Mouse (Mus musculus) R1 (cell line): ENCODE results near the gene Trmt11.
"Not testable (repeated sequence)": the region's sequence is repeated elsewhere in the genome, so short reads cannot be mapped to it uniquely, and the experiment has no call there.

Experiments
- DNase-seq: peaks from one replicate; pipeline ENCODE4 v3.0.0-alpha.2; 2018; ENCODE audit warnings: low read depth, low spot score

Trmt11 gene

DNA sequence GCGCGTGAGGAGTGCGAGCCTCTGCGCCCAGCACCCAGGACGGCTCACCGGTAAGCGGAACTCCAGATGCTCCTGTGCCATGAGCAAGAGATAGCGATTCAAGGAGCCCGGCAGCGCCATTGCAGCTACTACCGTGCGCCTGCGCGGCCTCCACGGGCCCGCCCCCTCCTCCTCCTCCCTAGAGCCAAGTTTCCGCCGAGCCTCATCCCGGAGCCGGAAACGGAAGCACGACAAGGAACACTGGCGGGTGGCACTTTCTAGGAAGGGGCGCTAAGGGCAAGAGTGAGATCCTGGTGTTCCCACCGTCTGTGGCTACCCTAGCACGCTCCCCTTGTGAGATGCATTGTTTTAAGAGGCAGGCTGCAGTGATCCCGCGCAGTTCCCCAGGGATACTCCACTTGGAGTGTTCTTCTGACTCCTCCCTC is at the start of gene Trmt11:
Gene Trmt11 (minus strand): TSS at position 208 of the 425 bp plus-strand sequence.
- peak; percentile 95 for DNase-seq

DNA sequence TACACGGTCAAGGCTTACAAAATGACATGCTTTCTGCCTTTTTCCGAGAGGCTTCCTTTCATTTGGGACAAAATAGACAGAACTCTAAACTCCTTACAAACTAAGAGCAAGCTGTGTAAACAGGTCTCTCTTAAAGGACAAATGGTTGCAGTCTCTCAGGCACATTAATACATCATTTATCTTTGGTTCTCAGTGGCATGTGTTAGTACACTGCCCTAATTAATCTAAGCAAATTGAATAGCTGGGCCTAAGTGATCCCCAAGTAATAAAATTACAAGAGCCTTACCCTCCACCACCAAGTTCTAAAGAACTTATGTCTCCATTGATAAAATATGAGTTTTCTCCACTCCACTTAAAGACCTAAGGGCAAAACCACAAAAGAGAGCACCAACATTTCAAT is 47.1 kb upstream of the Trmt11 start:
- no peak for DNase-seq

DNA sequence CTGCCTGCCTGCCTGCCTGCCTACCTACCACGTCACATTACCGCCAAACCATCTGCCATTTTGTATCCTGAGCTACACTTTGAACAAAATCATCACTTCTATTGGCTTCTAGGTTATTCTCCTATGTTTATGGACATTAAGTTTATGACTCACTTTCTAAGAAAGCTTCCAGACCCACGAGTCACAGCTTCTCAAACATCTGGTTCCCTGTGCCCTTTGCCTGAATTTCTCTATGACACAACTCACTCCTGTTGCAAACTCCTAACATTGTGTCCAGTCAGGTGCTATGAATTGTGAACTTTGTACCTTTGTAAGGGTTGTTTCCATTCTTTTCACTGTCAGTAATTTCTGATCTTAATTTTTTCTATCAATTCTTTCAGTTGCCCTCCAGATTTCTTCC is 37.7 kb upstream of the Trmt11 start:
- DNase-seq = no peak

- DNase-seq = not testable (repeated sequence)
Observed at GRCm38 (mm10) chr10:30636474-30637154, 36.1 kb upstream of the Trmt11 start.

DNA sequence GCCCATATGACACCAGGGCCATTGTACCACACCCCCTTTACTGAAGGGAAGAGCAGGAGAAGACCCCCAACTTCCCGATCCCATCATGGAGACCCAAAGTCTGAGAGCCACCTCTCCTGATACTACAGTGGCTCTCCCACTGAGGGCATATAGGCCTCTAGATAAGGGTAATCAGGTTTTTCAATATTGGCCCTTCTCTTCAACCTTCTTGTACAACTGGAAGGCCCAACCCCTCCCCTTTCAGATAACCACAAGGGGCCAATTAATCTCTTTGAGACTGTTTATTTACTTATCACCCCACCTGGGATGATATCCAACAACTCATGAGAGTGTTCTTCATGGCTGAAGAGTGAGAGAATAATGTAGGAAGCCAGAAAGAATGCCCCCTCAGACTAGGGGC is 32.2 kb upstream of the Trmt11 start:
- no peak for DNase-seq

GRCm38 (mm10) chr10:30629977-30630376 is 29.4 kb upstream of the Trmt11 start:
- DNase-seq = no peak

DNA sequence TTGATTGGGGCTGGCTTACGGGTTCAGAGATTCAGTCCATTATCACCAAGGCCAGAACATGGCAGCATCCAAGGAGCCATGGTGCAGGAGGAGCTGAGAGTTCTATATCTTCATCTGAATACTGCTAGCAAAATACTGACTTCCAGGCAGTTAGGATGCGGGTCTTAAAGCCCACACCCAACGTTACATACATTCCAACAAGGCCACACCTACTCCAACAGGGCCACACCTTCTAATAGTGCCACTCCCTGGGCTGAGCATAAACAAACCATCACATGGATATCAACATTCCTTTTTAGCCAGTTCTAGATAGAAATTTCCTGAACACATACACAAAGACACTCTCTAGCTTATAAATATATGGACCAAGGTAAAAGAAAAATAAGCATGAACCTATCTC is 29.0 kb upstream of the Trmt11 start, which contains the start of gene Hint3:
Gene Hint3 (minus strand): TSS at position 120 of the 400 bp plus-strand sequence.
- peak; percentile 82 for DNase-seq

DNA sequence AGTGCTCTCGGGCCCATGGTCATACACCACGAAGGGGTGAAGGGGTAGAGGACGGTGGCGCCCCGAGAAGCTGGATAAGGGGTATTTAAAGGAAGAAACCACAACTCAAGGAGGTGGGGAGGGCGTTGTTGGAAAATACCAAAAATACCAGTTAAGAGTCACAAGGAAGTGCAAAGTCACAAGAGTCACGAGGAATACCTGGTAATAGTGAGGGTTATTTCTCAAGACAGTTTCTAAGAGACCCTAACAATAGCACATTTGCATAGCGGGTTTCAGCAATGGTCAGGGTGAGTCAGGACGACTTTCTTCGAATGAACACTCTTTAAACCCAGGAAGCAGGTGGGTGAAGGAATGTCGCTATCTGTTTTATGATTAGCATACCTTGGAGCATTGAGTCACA is 27.9 kb upstream of the Trmt11 start:
- peak; percentile 83 for DNase-seq

DNA sequence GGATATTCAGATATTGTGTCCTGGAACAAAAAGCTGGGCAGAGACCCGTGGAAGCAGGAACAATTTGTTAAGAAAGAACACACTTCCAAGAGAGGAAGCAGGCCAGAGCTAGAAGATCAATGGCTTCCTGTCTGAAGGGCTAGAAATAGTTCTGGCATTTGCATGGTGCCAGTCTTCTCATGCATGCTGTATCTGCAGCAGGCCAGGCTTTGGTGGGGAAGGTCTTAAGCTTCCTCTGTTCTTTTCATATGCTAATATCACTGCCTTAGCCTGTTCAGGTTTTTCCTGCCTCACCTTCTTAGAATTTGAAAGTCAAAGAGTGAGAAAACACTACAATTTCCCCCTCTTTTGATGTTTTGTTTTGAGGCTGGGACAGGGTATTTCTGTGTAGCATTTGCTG is 27.0 kb upstream of the Trmt11 start:
- DNase-seq = peak; percentile 98

GRCm38 (mm10) chr10:30624161-30625019 is 23.8 kb upstream of the Trmt11 start:
- DNase-seq = peak; percentile 38

DNA sequence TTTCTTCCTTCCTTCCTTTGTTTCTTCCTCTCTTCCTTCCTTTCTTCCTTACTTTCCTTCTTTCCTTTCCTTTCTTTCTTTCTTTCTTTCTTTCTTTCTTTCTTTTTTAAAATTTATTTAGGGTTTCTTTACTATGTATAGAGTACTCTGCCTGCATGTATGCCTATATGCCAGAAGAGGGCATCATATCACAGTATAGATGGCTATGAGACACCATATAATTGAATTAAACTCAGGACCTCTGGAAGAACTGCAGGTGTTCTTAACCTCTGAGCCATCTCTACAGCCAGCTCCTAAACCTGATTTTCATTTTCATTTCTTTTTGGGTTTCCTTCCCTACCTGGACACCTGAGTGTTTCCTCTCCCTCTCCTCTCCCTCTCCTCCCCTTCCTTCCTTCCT is 22.4 kb upstream of the Trmt11 start:
- DNase-seq = peak; percentile 54

DNA sequence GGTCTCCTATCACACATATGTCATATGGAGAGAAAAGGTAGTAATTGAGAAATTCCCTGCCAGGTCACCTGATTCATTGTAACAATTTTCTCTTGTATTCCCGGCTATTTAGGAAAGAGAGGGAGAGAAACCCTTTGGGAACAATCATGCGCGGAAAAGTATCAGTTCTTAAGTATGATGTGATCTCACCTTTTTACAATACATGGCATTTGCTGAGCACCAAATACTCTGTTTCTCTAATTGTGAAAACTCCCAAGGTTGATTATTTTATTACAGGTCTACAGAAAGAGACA is 18.3 kb upstream of the Trmt11 start:
- DNase-seq = no peak

- peak; percentile 97 for DNase-seq
Observed at GRCm38 (mm10) chr10:30618091-30618917, 17.8 kb upstream of the Trmt11 start.

GRCm38 (mm10) chr10:30613039-30613438 is 12.5 kb upstream of the Trmt11 start:
- DNase-seq = no peak

DNA sequence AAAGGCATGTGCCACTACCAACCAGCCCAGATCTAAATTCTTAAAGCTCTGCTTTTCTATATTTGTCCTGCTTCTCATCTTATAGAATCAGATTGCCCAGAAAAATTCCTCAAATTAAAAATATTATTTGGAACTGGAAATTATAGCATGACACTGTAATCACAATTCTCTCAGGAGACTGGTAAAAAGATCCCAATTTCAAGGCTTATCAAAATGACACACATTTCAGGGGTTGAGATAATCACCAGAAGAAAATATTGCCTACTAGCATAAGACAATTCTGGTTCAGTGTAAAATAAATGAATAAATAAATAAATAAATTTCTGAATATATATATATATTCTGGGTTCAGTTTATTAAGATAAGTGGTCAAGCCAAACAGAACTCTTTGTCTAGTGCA is 9.1 kb upstream of the Trmt11 start:
- DNase-seq = no peak

GRCm38 (mm10) chr10:30608109-30608508 is 7.6 kb upstream of the Trmt11 start:
- DNase-seq = no peak

- peak; percentile 82 for DNase-seq
Observed at GRCm38 (mm10) chr10:30600094-30600534, 435 bp downstream of the Trmt11 start.

DNA sequence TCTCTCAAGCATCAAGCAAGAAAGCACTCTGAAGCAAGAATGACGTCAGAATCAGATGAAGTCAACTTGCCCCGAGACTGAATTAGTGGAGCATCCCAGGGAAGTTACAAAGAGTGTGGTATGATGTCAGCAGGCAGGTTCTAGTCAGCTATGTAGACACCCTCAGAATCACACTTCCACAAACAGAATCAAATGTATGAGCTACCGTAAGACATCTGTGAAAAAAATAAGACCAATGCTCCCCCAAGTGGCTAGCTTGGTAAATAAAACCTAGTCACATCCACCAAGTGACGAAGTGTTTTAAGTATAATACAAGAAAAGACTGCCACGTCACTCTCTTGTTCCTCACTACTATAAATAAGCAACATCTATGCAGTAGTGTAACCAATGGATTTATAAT is 13.5 kb downstream of the Trmt11 start:
- DNase-seq = peak; percentile 25

DNA sequence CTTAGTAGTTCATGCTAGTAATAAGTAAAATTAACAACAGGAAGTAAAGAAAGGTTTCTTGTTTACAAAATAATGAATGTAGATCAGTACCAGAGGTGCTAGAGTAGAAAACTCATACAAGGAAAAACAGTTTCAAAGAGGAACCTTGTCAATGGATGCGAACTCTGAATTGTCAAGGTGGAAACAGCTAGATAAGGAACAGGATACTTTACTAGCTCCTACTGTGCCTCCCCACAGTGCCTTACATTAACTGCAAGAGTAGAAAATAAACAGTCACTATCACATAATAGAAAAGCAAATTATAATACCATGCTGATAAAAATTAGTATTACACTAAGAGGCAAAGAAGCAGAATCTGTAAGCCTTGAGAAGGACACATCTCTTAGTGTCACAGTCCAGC is 14.9 kb downstream of the Trmt11 start:
- no peak for DNase-seq

DNA sequence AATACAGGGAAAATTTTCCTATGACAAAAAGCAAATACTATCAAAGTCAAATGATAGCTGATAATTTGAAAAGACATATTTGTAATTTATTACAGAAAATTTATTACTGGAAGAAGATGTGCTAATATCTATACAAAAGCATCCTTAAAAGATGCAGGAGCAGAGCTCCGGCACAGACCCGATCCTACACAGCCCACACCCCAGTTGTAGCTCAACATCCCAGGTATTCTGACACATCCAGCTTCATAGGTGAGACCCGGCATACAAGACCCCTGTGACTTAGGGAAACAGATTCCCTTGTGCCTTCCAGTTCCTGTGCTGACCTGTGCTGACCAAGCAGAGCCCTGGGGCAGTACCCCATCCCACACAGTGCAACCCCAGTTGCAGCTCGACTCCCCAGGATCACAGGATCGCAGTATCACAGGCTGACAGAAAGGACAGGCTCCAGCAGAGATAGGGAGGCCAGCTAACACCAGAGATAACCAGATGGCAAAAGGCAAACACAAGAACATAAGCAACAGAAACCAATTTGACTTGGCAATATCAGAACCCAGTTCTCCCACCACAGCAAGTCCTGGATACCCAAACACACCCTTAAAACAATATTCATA is 22.8 kb downstream of the Trmt11 start:
- DNase-seq = no peak

DNA sequence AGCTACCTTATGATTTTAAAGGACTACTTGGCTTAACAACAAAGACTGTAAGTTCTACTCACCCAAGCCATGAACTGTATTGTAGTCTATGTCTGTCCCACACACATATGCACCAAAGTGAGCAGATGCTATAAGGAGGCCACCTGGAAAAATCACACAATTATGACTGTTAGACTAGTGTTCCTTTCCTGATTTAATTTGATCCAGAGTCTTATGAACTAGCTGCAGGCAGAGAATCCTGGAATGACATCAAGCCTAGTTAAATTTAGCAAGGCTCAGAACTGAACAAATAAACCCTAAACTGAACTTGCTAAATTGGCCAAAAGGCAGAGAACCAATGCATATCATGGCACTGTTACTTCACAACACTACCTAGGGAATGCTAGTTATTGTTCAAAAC is 34.2 kb downstream of the Trmt11 start:
- no peak for DNase-seq

GRCm38 (mm10) chr10:30564651-30565050 is 35.9 kb downstream of the Trmt11 start:
- no peak for DNase-seq
